Mouse (Mus musculus): ENCODE data around the gene Babam2.

DNA sequence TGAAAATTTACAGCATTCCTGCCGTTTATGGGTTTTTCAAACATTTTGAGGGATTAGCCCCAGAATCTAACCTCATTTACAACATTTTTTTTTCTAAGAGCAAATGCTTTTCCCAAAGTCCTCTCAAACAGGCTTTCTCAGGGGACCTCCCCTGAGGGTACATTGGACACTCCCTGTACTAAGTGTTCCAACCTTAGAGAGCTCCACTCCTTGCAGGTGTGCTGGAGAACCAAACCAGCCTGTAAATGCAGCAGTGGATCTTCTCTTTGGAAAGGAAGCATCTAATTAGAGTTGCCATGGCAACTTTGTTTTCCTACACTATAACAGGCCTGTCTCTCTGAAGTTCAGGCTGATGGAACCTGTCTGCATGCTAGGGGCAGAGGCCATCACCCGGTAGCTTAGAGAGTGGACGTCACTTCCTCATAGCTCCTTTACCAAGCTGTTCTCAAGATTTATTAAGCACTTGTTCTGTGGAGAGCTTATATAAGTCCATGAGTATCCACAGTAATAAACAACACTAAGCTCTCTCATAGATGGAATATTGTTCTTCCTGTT lies 277.2 kb downstream of the Babam2 start:
- no peak for TF ChIP-seq TAL1 (IDR thresholded peaks at IDR 0.05; ENCODE audit: low read length)
- TF ChIP-seq GATA1 (IDR thresholded peaks at IDR 0.05; ENCODE audit: low read length), result no peak

All from erythroblast, embryonic 14.5 days (primary cell).